Mouse (Mus musculus) forebrain, postnatal 0 days (tissue): ENCODE results near the gene Cep128. TPM values are rescaled to one million over a fixed set of nuclear protein-coding genes. Genes with fewer than 3 reads are reported as not detected.

Experiments used
- ATAC-seq: fragments of 200-750 bp; cut with Nextera tagmentation; 2 replicates; pipeline ENCODE4 v1.8.0; 2017; ENCODE audit warnings: mild to moderate bottlenecking, moderate library complexity
- DNase-seq: peaks from one replicate; pipeline ENCODE4 v3.0.0-alpha.2; 2015
- H3K27ac ChIP-seq: fragments of 300-500 bp; sonication (generic); 2 replicates; pipeline ENCODE4 v1.5.1; 2014; ENCODE audit warnings: low read depth, mild to moderate bottlenecking, antibody characterized with exemption, low read length, moderate library complexity, mixed read lengths
- H3K27me3 ChIP-seq: fragments of 300-500 bp; sonication (generic); 2 replicates; pipeline ENCODE4 v1.6.1; 2014; ENCODE audit warnings: mild to moderate bottlenecking, low read length, mixed read lengths; ENCODE audit not compliant: insufficient read depth
- H3K36me3 ChIP-seq: fragments of 300-500 bp; sonication (generic); 2 replicates; pipeline ENCODE4 v1.6.1; 2014; ENCODE audit warnings: mild to moderate bottlenecking, moderate library complexity; ENCODE audit not compliant: insufficient read depth
- H3K4me1 ChIP-seq: fragments of 300-500 bp; sonication (generic); 2 replicates; pipeline ENCODE4 v1.6.1; 2014; ENCODE audit warnings: antibody characterized with exemption; ENCODE audit not compliant: insufficient read depth
- H3K4me2 ChIP-seq: fragments of 300-500 bp; sonication (generic); 2 replicates; pipeline ENCODE4 v1.6.1; 2014; ENCODE audit warnings: low read depth, mild to moderate bottlenecking, moderate library complexity
- H3K4me3 ChIP-seq: fragments of 300-500 bp; sonication (generic); 2 replicates; pipeline ENCODE4 v1.5.1; 2014; ENCODE audit warnings: low read depth, low read length, mixed read lengths
- H3K9ac ChIP-seq: fragments of 300-500 bp; sonication (generic); 2 replicates; pipeline ENCODE4 v1.6.1; 2014; ENCODE audit warnings: mild to moderate bottlenecking
- H3K9me3 ChIP-seq: fragments of 300-500 bp; sonication (generic); 2 replicates; pipeline ENCODE4 v1.6.1; 2016; ENCODE audit warnings: low read length
- CTCF ChIP-seq: sonication (generic); IDR thresholded peaks from 2 replicates; pipeline ENCODE4 v1.5.1; 2016; ENCODE audit warnings: antibody characterized with exemption, control low read depth, low read depth
- WGBS: fragments of 180-500 bp; shearing (Covaris S2); extraction: QIAGEN DNeasy Blood & Tissue Kit; methylation state at CpG from one replicate; pipeline ENCODE4 v1.1.7; 2014; 5-methylcytosine and 5-hydroxymethylcytosine counted together
- polyA plus RNA-seq: library from polyadenylated mRNA; unstranded; fragments of >200 nt; fragmentation: Nextera tagmentation; extraction: Ambion mirVana; gene quantifications from 2 replicates; pipeline ENCODE4 v1.2.1, GENCODE M21; 2015
- total RNA-seq: library from RNA; depleted of rRNA; stranded (reverse); fragments of >200 nt; gene quantifications from 2 replicates; pipeline ENCODE4 v1.2.3, GENCODE M21; 2014; rRNA removed

Cep128 gene
- total RNA-seq, result 3.2 and 8.4 TPM in 2 replicates
- 2.3 and 3.0 TPM in 2 replicates for polyA plus RNA-seq

GRCm38 (mm10) chr12:91384281-91385017, at the start of gene Cep128, which contains the start of gene Tshr:
TSS of gene Cep128 (minus strand) at chr12:91384409.
TSS of gene Tshr (plus strand) at chr12:91384563.
- Histone ChIP-seq H3K27me3 (no peaks in the 10 kb centered on the region), H3K9me3 (no peaks in the 10 kb centered on the region), H3K9ac (peak within 1 kb of the TSS; percentile 56), H3K27ac (no peak within 1 kb of the TSS), H3K4me1 (peaks cover 5% of the 10 kb centered on the region; the same call in 1 of the 2 replicates), H3K36me3 (no peaks in the 10 kb centered on the region), H3K4me3 (peak within 1 kb of the TSS; percentile 61), H3K4me2 (peak within 1 kb of the TSS; percentile 98)
- DNase-seq (peak; percentile 93), ATAC-seq (peak; percentile 100)
- 2% methylated on average over 27 of the region's 27 CpGs for WGBS
- no peak; the same call in 1 of the 2 replicates for TF ChIP-seq CTCF

- Histone ChIP-seq H3K27ac (no peak overlapping the region), H3K36me3 (no peaks in the 10 kb centered on the region), H3K9me3 (no peaks in the 10 kb centered on the region), H3K27me3 (no peaks in the 10 kb centered on the region), H3K4me3 (no peak overlapping the region), H3K4me1 (no peaks in the 10 kb centered on the region), H3K9ac (no peak overlapping the region), H3K4me2 (no peak overlapping the region)
- no peak for TF ChIP-seq CTCF
- ATAC-seq (no peak), DNase-seq (no peak)
- WGBS, result 69% methylated on average over 2 of the region's 2 CpGs
Measured at GRCm38 (mm10) chr12:91427129-91427528, 42.9 kb upstream of the Cep128 start.

GRCm38 (mm10) chr12:91426499-91426898, 42.3 kb upstream of the Cep128 start:
- 47% methylated on average over 4 of the region's 4 CpGs for WGBS

GRCm38 (mm10) chr12:91423125-91423820, 39.1 kb upstream of the Cep128 start:
- Histone ChIP-seq H3K4me3 (no peak overlapping the region), H3K9ac (no peak overlapping the region), H3K4me2 (no peak overlapping the region), H3K27me3 (no peaks in the 10 kb centered on the region), H3K4me1 (no peaks in the 10 kb centered on the region), H3K27ac (no peak overlapping the region), H3K9me3 (no peaks in the 10 kb centered on the region), H3K36me3 (no peaks in the 10 kb centered on the region)
- ATAC-seq (peak; percentile 79; the same call in 1 of the 2 replicates), DNase-seq (peak; percentile 78)
- 66% methylated on average over 11 of the region's 11 CpGs for WGBS
- peak; percentile 75 for TF ChIP-seq CTCF

More at GRCm38 (mm10) chr12:91426499-91426898, 42.3 kb upstream of the Cep128 start:
- DNase-seq, result no peak
- H3K4me2 ChIP-seq, result no peak overlapping the region
- TF ChIP-seq CTCF, result no peak
- ATAC-seq, result no peak
- no peak overlapping the region for H3K27ac ChIP-seq
- no peak overlapping the region for H3K4me3 ChIP-seq
- H3K27me3 ChIP-seq, result no peaks in the 10 kb centered on the region
- no peak overlapping the region for H3K9ac ChIP-seq
- H3K36me3 ChIP-seq, result no peaks in the 10 kb centered on the region
- no peaks in the 10 kb centered on the region for H3K9me3 ChIP-seq
- H3K4me1 ChIP-seq, result no peaks in the 10 kb centered on the region

DNA sequence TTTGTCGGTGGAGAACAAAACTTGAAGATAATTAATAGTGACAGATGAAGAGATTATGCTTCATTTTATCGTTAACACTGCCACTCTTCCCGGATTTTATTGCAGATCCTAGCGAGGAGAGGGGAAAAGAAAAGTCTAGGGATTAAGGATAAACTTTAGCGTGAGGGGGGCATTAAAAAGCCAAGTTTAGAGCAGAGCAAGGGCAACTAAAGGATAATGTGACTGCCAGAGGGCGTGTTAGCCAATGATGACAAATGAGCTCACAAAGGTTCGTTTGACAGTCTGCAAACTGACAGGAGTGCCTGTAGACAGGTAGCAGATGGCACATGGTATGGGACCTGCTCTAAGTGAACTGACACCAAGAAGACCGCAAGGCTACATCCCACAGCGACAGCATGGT, 37.1 kb upstream of the Cep128 start:
- Histone ChIP-seq H3K9ac (no peak overlapping the region), H3K4me1 (peaks cover 8% of the 10 kb centered on the region; the same call in 1 of the 2 replicates), H3K4me2 (no peak overlapping the region), H3K4me3 (no peak overlapping the region), H3K27ac (no peak overlapping the region), H3K36me3 (no peaks in the 10 kb centered on the region), H3K9me3 (no peaks in the 10 kb centered on the region), H3K27me3 (no peaks in the 10 kb centered on the region)
- 43% methylated on average over 9 of the region's 9 CpGs for WGBS
- TF ChIP-seq CTCF, result no peak
- no peak for ATAC-seq
- no peak for DNase-seq

DNA sequence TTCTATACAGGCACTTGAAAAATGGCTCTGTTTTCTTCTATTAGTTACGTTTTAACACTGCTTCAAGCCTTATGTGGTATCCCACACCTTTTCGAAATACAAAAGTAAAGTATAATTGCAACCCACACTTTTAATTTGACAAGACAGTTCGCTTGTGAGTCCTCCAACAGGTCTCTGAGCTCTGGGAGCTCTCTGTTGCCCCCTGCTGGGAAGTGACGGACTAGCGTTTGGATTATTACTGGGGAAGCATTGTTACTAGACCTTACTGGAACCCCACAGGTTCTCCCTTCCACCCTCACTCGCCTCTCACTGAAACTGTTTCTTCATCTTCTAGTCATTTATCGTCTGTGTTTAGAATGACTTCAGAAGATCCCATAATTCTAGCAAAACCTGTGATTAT, 34.6 kb upstream of the Cep128 start:
- 50% methylated on average over 7 of the region's 7 CpGs for WGBS
- Histone ChIP-seq H3K9me3 (no peaks in the 10 kb centered on the region), H3K9ac (no peak overlapping the region), H3K27me3 (no peaks in the 10 kb centered on the region), H3K4me1 (peaks cover 8% of the 10 kb centered on the region; the same call in 1 of the 2 replicates), H3K4me2 (no peak overlapping the region), H3K36me3 (no peaks in the 10 kb centered on the region), H3K4me3 (no peak overlapping the region), H3K27ac (no peak overlapping the region)
- DNase-seq (peak; percentile 49), ATAC-seq (no peak)
- TF ChIP-seq CTCF, result peak; percentile 63

- ATAC-seq (peak; percentile 47; the same call in 1 of the 2 replicates), DNase-seq (peak; percentile 33)
- Histone ChIP-seq H3K9me3 (no peaks in the 10 kb centered on the region), H3K4me3 (no peak overlapping the region), H3K27me3 (no peaks in the 10 kb centered on the region), H3K36me3 (no peaks in the 10 kb centered on the region), H3K4me2 (no peak overlapping the region), H3K4me1 (peaks cover 8% of the 10 kb centered on the region; the same call in 1 of the 2 replicates), H3K27ac (no peak overlapping the region), H3K9ac (no peak overlapping the region)
- WGBS, result 43% methylated on average over 7 of the region's 7 CpGs
- TF ChIP-seq CTCF, result no peak
Measured at GRCm38 (mm10) chr12:91416828-91417227, 32.6 kb upstream of the Cep128 start.
